Mouse (Mus musculus): ENCODE data around the gene Oas1e.

- TF ChIP-seq CTCF (IDR thresholded peaks at IDR 0.05; ENCODE audit: low read depth, low read length) = no peak
- TF ChIP-seq POLR2A (IDR thresholded peaks at IDR 0.05; ENCODE audit: borderline replicate concordance, low read depth, low read length) = no peak
Measured at GRCm38 (mm10) chr5:120751206-120751605, 44.1 kb downstream of the Oas1e start.
